Mouse (Mus musculus) cortical plate, adult 2 months (tissue): Measurements from ENCODE around the gene Phf14.

Experiments
- CTCF ChIP-seq: fragments of 200-500 bp; IDR thresholded peaks from 2 replicates; pipeline ENCODE4 v1.5.1; 2011; ENCODE audit warnings: mild to moderate bottlenecking, control low read depth, low read length; ENCODE audit not compliant: insufficient read depth; ENCODE audit errors: extremely low read depth
- POLR2A ChIP-seq: fragments of 200-500 bp; IDR thresholded peaks from 2 replicates; pipeline ENCODE4 v1.6.1; 2011; ENCODE audit warnings: mild to moderate bottlenecking, low read length, control low read depth; ENCODE audit not compliant: insufficient read depth; ENCODE audit errors: extremely low read depth

GRCm38 (mm10) chr6:12095716-12096115, 188.1 kb downstream of the Phf14 start:
- TF ChIP-seq POLR2A (no peak), CTCF (no peak)
